Mouse (Mus musculus) cortical plate, adult 2 months (tissue): ENCODE measurements at regions not wholly inside any gene's neighbourhood (a gene's known extent, or its start where the extent isn't known, plus 50 kb on each side); places are given as distances from the start of the nearest gene placed in this dataset.

Source experiments
- CTCF ChIP-seq: fragments of 200-500 bp; IDR thresholded peaks from 2 replicates; pipeline ENCODE4 v1.5.1; 2011; ENCODE audit warnings: mild to moderate bottlenecking, control low read depth, low read length; ENCODE audit not compliant: insufficient read depth; ENCODE audit errors: extremely low read depth
- POLR2A ChIP-seq: fragments of 200-500 bp; IDR thresholded peaks from 2 replicates; pipeline ENCODE4 v1.6.1; 2011; ENCODE audit warnings: mild to moderate bottlenecking, low read length, control low read depth; ENCODE audit not compliant: insufficient read depth; ENCODE audit errors: extremely low read depth

GRCm38 (mm10) chr9:120690510-120690909 is 119.3 kb downstream of the Rpl14 start:
- no peak for TF ChIP-seq POLR2A
- no peak for TF ChIP-seq CTCF
